Mouse (Mus musculus): ENCODE measurements around the gene Arhgef19. TPM values are rescaled to one million over a fixed set of nuclear protein-coding genes. Genes with fewer than 3 reads are reported as not detected.

The Arhgef19 gene
- polyA plus RNA-seq, 1 experiment from 2014 or later = 2.6 TPM

DNA sequence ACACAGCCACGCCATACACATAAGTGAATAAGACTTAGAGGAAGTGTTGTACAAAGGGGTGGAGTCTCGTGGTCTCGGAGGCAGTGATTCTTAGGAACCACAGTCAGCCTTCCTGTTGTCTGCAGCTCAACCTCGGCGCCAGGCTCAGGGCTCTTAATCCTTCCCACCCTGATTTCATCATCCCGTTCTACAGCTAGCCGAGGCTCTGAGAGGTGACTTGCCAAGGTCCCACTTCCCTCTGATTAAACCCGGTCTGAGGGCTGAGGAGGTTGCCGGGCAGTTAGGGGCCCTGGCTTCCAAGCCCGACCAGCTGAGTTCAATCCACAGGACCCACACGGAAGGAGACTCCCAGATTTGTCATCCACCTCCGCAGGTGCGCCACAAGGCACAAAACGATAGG, 33.6 kb downstream of the Arhgef19 start:
- peak overlapping the region; percentile 63 for H3K4me2 ChIP-seq (ENCODE audit: low read length)
- 15% methylated on average over 14 of the region's 14 CpGs for WGBS
- H3K36me3 ChIP-seq (ENCODE audit: control insufficient read depth, insufficient read depth, low read length) = no peaks in the 10 kb centered on the region
- ATAC-seq (ENCODE audit: insufficient number of reproducible peaks, insufficient read depth, low FRiP score, low read depth) = no peak
- peaks cover 16 to 24% of the 10 kb centered on the region in 2 experiments; a peak in 3 of 4 replicates for H3K4me1 ChIP-seq (ENCODE audit: control insufficient read depth in 2 of 2, insufficient read depth in 2 of 2, low read length in 2 of 2)
- H3K27ac ChIP-seq (replicated peaks in 1 of 2; ENCODE audit: control insufficient read depth in 1 of 2, insufficient read depth in 1 of 2, low read depth in 2 of 2, low read length in 2 of 2) = 0 out of 4 replicates have a peak overlapping the region, but pooled peaks have one; percentile 14 to 30
- peak overlapping the region; percentile 19 to 22; a peak in 3 of 4 replicates for H3K4me3 ChIP-seq (ENCODE audit: control insufficient read depth in 1 of 2, insufficient read depth in 1 of 2, low read depth in 1 of 2, low read length in 2 of 2)
- peak overlapping the region; percentile 61; the same call in 1 of the 2 replicates for H3K9ac ChIP-seq (ENCODE audit: low read length)
- no peaks in the 10 kb centered on the region for H3K9me3 ChIP-seq (ENCODE audit: control insufficient read depth, low read length)
- H3K27me3 ChIP-seq (ENCODE audit: control insufficient read depth, insufficient read depth, low read length) = no peaks in the 10 kb centered on the region

DNA sequence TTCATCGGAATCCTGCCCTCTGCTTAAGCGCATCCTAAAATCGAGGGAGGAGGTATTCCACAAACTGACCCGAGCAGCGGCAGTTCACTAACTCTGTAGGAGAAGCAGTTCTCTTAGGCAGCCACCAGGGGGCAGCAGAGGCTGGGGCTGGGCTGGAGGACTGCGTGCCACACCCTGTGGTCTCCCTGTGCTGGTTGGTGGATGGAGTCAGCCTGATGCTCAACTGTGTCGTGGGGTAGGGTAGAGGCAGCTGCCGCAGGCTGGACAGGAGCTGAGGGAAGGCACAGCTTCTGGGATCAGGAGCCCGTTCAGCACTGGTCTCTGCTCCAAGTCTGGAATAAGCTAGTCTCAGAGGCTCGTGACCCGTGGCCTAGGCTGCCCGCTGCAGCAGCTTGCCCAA, 34.0 kb downstream of the Arhgef19 start:
- H3K4me2 ChIP-seq (ENCODE audit: low read length) = peak overlapping the region; percentile 63
- no peaks in the 10 kb centered on the region for H3K9me3 ChIP-seq (ENCODE audit: control insufficient read depth, low read length)
- peaks cover 20 to 28% of the 10 kb centered on the region in 2 experiments for H3K4me1 ChIP-seq (ENCODE audit: control insufficient read depth in 2 of 2, insufficient read depth in 2 of 2, low read length in 2 of 2)
- H3K27me3 ChIP-seq (ENCODE audit: control insufficient read depth, insufficient read depth, low read length) = no peaks in the 10 kb centered on the region
- 0 out of 4 replicates have a peak overlapping the region, but pooled peaks of 1 of the 2 experiments have one; percentile 30 for H3K27ac ChIP-seq (replicated peaks in 1 of 2; ENCODE audit: control insufficient read depth in 1 of 2, insufficient read depth in 1 of 2, low read depth in 2 of 2, low read length in 2 of 2)
- WGBS = 17% methylated on average over 12 of the region's 12 CpGs
- ATAC-seq (ENCODE audit: insufficient number of reproducible peaks, insufficient read depth, low FRiP score, low read depth) = peak; percentile 44
- peak overlapping the region; percentile 19 to 22; a peak in 3 of 4 replicates for H3K4me3 ChIP-seq (ENCODE audit: control insufficient read depth in 1 of 2, insufficient read depth in 1 of 2, low read depth in 1 of 2, low read length in 2 of 2)
- peak overlapping the region; percentile 61; the same call in 1 of the 2 replicates for H3K9ac ChIP-seq (ENCODE audit: low read length)
- H3K36me3 ChIP-seq (ENCODE audit: control insufficient read depth, insufficient read depth, low read length) = no peaks in the 10 kb centered on the region

DNA sequence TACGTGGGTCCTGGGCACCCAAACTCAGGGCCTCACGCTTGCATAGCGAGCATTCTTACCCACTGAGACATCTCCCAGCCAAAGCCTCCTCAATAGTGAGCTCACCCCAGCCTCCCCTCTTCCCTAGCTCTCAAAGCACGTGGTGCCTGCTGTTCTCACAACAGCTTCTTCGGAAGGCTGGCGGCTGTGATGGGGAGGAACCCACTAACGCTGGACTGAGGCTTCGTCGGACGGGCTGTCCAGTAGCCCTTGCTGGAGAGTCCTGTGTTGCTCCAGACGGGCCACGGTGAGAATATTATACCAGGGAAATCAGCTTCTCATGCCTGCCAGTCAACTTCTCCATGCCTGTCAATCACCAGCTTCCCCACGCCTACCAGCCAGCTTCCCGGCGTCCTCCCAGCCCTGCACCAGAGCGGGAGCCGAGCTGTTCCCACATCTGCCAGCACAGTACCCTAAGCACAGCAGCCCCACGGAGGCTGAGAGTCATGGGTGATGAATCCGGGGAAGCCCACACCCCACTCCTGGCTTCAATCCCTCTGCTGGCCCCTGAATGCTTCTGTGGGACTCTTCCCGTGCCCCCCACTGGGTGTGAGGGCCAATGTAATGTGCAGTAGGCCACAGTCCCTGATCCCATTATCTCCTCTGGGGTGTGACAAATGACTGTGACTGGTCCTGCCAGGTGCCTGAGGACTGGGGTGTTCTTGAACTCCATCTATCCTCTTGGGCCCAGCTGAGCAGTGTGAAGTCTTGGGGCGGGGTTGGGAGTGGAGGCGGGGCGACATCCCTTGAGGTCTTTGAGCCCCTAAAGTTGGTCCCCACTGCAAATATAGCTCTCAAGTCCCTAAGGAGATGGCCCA, 35.4 kb downstream of the Arhgef19 start:
- Histone ChIP-seq H3K27me3 (ENCODE audit: control insufficient read depth, insufficient read depth, low read length) (no peaks in the 10 kb centered on the region), H3K9ac (ENCODE audit: low read length) (peak overlapping the region; percentile 22; the same call in 1 of the 2 replicates), H3K9me3 (ENCODE audit: control insufficient read depth, low read length) (no peaks in the 10 kb centered on the region), H3K36me3 (ENCODE audit: control insufficient read depth, insufficient read depth, low read length) (no peaks in the 10 kb centered on the region), H3K4me2 (ENCODE audit: low read length) (peak overlapping the region; percentile 32), H3K4me3 (ENCODE audit: control insufficient read depth in 1 of 2, insufficient read depth in 1 of 2, low read depth in 1 of 2, low read length in 2 of 2) (no peak overlapping the region), H3K27ac (replicated peaks in 1 of 2; ENCODE audit: control insufficient read depth in 1 of 2, insufficient read depth in 1 of 2, low read depth in 2 of 2, low read length in 2 of 2) (no peak overlapping the region), H3K4me1 (ENCODE audit: control insufficient read depth in 2 of 2, insufficient read depth in 2 of 2, low read length in 2 of 2) (peaks cover 29 to 35% of the 10 kb centered on the region in 2 experiments)
- 25% methylated on average over 23 of the region's 23 CpGs for WGBS
- no peak for ATAC-seq (ENCODE audit: insufficient number of reproducible peaks, insufficient read depth, low FRiP score, low read depth)

DNA sequence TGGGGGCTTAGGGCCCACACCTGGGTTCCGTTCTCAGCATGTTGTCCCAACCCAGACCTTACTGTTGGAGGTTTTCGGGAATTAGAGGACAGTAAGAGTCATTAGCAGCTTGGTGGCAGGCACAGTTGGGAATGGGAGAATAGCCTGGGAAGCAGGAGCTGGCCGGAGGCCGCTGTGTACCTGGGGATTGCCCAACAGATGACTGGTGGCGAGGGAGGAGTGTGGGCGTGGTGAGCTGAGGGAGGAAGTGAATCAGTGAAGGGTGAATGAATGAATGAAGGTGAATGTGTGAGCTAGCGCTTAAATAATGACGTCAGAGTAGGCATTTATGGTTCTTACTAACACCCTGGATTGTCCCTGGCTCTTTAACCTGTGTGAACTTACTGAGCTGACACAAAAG, 37.9 kb downstream of the Arhgef19 start:
- no peak overlapping the region for H3K9ac ChIP-seq (ENCODE audit: low read length)
- no peak overlapping the region for H3K4me2 ChIP-seq (ENCODE audit: low read length)
- H3K27me3 ChIP-seq (ENCODE audit: control insufficient read depth, insufficient read depth, low read length) = no peaks in the 10 kb centered on the region
- H3K4me1 ChIP-seq (ENCODE audit: control insufficient read depth in 2 of 2, insufficient read depth in 2 of 2, low read length in 2 of 2) = peaks cover 32 to 47% of the 10 kb centered on the region in 2 experiments
- no peaks in the 10 kb centered on the region for H3K36me3 ChIP-seq (ENCODE audit: control insufficient read depth, insufficient read depth, low read length)
- WGBS = 89% methylated on average over 8 of the region's 8 CpGs
- peak overlapping the region in 1 of 2 experiments; percentile 88; a peak in 3 of 4 replicates for H3K27ac ChIP-seq (replicated peaks in 1 of 2; ENCODE audit: control insufficient read depth in 1 of 2, insufficient read depth in 1 of 2, low read depth in 2 of 2, low read length in 2 of 2)
- no peaks in the 10 kb centered on the region for H3K9me3 ChIP-seq (ENCODE audit: control insufficient read depth, low read length)
- no peak overlapping the region for H3K4me3 ChIP-seq (ENCODE audit: control insufficient read depth in 1 of 2, insufficient read depth in 1 of 2, low read depth in 1 of 2, low read length in 2 of 2)
- no peak for ATAC-seq (ENCODE audit: insufficient number of reproducible peaks, insufficient read depth, low FRiP score, low read depth)

DNA sequence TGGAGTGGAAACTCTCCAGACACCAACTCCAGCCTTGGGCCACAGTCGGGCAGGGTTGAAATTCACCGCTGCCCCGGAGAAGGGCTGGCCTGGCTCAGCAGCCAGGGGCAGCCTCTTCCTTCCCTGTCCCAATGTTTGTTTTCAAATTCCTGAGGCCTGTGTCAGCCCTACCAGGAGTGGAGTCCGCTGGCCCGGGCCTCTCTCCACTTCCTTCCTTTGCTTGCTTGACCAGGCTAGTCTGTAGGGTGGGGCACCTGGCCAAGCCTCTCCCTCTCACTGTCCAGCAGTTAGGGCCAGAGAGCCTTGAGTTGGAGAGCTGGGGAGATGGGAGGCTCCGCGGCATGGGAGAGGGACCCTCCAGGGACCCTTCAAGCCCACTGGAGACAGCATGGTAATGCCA, 38.9 kb downstream of the Arhgef19 start:
- ATAC-seq (ENCODE audit: insufficient number of reproducible peaks, insufficient read depth, low FRiP score, low read depth) = peak; percentile 80
- Histone ChIP-seq H3K4me3 (ENCODE audit: control insufficient read depth in 1 of 2, insufficient read depth in 1 of 2, low read depth in 1 of 2, low read length in 2 of 2) (no peak overlapping the region), H3K27ac (replicated peaks in 1 of 2; ENCODE audit: control insufficient read depth in 1 of 2, insufficient read depth in 1 of 2, low read depth in 2 of 2, low read length in 2 of 2) (peak overlapping the region; percentile 75 to 88), H3K27me3 (ENCODE audit: control insufficient read depth, insufficient read depth, low read length) (no peaks in the 10 kb centered on the region), H3K4me1 (ENCODE audit: control insufficient read depth in 2 of 2, insufficient read depth in 2 of 2, low read length in 2 of 2) (peaks cover 29 to 47% of the 10 kb centered on the region in 2 experiments), H3K9me3 (ENCODE audit: control insufficient read depth, low read length) (no peaks in the 10 kb centered on the region), H3K4me2 (ENCODE audit: low read length) (peak overlapping the region; percentile 30; the same call in 1 of the 2 replicates), H3K9ac (ENCODE audit: low read length) (peak overlapping the region; percentile 56; the same call in 1 of the 2 replicates), H3K36me3 (ENCODE audit: control insufficient read depth, insufficient read depth, low read length) (no peaks in the 10 kb centered on the region)
- 25% methylated on average over 7 of the region's 7 CpGs for WGBS

DNA sequence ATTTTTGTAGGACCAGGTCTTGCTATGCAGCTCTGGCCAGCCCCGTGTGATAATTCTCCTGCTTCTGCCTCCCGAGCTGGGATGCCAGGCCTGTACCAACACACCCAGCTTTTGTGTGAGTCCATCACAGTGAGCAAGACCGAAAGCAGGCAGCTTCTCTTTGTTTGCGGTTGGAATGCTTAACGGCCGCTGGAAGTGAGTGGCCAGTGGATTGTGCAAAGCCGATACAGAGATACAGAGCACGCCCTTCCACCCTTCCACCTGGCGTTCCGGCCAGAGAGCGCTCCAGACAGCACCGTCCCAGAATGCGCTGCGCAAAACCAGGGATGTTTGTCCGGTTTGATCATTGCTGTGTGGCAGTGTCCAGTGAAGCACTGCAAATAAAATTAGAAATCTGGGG, 40.0 kb downstream of the Arhgef19 start:
- Histone ChIP-seq H3K9me3 (ENCODE audit: control insufficient read depth, low read length) (no peaks in the 10 kb centered on the region), H3K36me3 (ENCODE audit: control insufficient read depth, insufficient read depth, low read length) (no peaks in the 10 kb centered on the region), H3K27ac (replicated peaks in 1 of 2; ENCODE audit: control insufficient read depth in 1 of 2, insufficient read depth in 1 of 2, low read depth in 2 of 2, low read length in 2 of 2) (peak overlapping the region in 1 of 2 experiments; percentile 12; a peak in 1 of 4 replicates), H3K4me3 (ENCODE audit: control insufficient read depth in 1 of 2, insufficient read depth in 1 of 2, low read depth in 1 of 2, low read length in 2 of 2) (no peak overlapping the region), H3K4me2 (ENCODE audit: low read length) (no peak overlapping the region; the same call in 1 of the 2 replicates), H3K27me3 (ENCODE audit: control insufficient read depth, insufficient read depth, low read length) (no peaks in the 10 kb centered on the region), H3K4me1 (ENCODE audit: control insufficient read depth in 2 of 2, insufficient read depth in 2 of 2, low read length in 2 of 2) (peaks cover 36 to 47% of the 10 kb centered on the region in 2 experiments), H3K9ac (ENCODE audit: low read length) (no peak overlapping the region)
- WGBS = 60% methylated on average over 15 of the region's 15 CpGs
- no peak for ATAC-seq (ENCODE audit: insufficient number of reproducible peaks, insufficient read depth, low FRiP score, low read depth)

DNA sequence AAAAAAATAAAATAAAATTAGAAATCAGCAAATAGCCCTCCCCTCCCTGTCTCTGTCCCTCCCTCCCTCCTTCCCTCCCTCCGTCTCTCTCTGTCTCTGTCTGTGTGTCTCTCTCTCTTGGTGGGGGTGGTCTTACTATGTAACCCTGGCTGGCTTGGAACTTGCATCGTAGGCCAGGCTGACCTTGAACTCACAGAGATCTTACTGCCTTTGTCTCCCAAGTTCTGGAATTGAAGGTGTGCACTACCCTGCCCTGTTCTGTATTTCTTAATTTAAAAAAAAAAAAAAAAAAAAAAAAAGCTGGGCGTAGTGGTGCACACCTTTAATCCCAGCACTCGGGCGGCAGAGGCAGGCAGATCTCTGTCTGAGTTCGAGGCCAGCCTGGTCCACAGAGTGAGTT, 40.5 kb downstream of the Arhgef19 start:
- 86% methylated on average over 6 of the region's 6 CpGs for WGBS
- Histone ChIP-seq H3K27me3 (ENCODE audit: control insufficient read depth, insufficient read depth, low read length) (no peaks in the 10 kb centered on the region), H3K27ac (replicated peaks in 1 of 2; ENCODE audit: control insufficient read depth in 1 of 2, insufficient read depth in 1 of 2, low read depth in 2 of 2, low read length in 2 of 2) (no peak overlapping the region), H3K9ac (ENCODE audit: low read length) (no peak overlapping the region), H3K4me1 (ENCODE audit: control insufficient read depth in 2 of 2, insufficient read depth in 2 of 2, low read length in 2 of 2) (peaks cover 33 to 42% of the 10 kb centered on the region in 2 experiments), H3K4me2 (ENCODE audit: low read length) (no peak overlapping the region), H3K4me3 (ENCODE audit: control insufficient read depth in 1 of 2, insufficient read depth in 1 of 2, low read depth in 1 of 2, low read length in 2 of 2) (no peak overlapping the region), H3K36me3 (ENCODE audit: control insufficient read depth, insufficient read depth, low read length) (no peaks in the 10 kb centered on the region), H3K9me3 (ENCODE audit: control insufficient read depth, low read length) (no peaks in the 10 kb centered on the region)
- ATAC-seq (ENCODE audit: insufficient number of reproducible peaks, insufficient read depth, low FRiP score, low read depth) = no peak

Measured in heart, embryonic 14.5 days (tissue).